Mouse (Mus musculus): ENCODE measurements at regions not wholly inside any gene's neighbourhood (a gene's known extent, or its start where the extent isn't known, plus 50 kb on each side); places are given as distances from the start of the nearest gene placed in this dataset.
A peak's percentile ranks its signal among the peaks of the same experiment; 100 is the strongest.

DNA sequence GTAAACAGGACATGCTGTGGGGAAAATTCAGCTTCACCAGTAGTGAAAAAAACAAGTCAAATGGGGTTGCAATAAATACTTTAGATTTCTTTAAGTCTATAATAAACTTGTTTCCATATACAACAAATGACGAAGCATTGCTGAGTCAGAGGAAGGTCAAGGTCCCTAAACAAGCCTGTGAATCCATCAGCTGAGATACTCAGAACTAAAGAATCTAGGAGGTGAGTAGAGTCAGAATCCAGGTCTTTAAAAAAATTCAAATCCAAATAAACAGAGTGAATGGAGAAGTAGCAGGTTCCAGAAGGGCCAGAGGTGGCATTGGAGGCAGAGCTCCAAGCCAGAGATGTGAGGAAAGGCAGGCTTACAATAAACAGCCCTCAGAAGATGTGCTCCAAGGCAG, 2301.1 kb upstream of the Gm7489 start:
- DNase-seq: no peak

- no peak for DNase-seq
Observed at GRCm38 (mm10) chr15:51586146-51586545, 2298.6 kb upstream of the Gm7489 start.

GRCm38 (mm10) chr15:51591406-51592068, 2293.2 kb upstream of the Gm7489 start:
- DNase-seq: no peak

DNA sequence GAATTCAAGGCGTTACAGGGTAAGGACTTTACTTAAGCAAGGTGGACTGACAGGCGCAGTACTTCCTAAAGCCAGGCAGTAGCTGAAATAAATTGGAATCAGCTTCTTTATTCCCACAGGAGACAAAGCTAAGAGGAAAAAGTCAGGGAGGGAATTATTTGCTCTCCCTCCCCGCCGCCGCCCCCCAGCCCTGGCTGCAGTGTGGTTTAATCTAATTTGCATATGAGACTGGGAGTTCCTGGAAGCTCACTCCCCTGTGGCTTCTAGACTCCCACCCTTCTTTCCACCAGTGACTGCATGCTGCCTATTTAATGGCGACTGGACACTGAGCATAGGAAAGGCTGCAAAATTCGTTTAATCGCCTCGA, 2292.7 kb upstream of the Gm7489 start:
- peak; percentile 55 for DNase-seq

GRCm38 (mm10) chr15:51592511-51593498, 2291.9 kb upstream of the Gm7489 start:
- peak; percentile 67 for DNase-seq

- DNase-seq: no peak
Observed at GRCm38 (mm10) chr15:51594060-51594459, 2290.6 kb upstream of the Gm7489 start.

DNA sequence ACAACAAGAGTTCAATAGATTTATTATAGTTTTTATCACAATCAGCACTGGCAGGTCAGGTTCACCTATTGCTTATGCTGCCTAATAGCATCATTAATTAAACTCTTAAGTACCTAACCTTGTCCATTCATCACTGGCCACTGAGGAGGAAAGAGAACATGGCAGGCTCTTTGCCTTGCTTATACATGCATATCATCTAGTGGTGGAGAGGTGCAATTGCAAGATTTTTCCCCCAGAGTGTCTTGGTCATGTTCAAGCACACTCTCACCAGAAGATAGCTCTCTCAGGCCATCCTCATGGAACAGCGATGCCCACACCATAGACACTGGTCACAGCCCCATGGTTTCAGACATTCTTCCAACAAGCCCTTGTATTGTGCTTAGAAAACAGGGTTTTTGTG, 2289.1 kb upstream of the Gm7489 start:
- DNase-seq: no peak

DNA sequence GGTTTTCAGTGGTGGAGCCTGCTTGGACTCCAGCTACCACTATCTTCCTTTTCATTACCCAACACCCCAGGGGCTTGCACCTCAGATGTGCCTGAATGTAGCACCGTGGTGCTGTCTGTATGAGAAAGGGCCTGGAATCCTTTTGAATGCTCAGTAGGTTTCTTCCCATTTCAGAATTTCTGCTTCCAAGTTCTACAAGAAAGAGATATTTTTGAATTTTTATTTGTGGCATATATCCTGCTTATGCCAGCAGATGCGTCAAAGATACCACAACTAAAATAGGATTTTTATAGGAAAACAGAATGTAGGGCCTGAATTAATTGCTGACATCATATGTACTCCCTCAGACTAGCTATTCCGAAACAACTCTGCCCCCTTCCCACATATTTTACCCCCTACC, 2286.9 kb upstream of the Gm7489 start:
- no peak for DNase-seq

- DNase-seq: no peak
Observed at GRCm38 (mm10) chr15:51601128-51601855, 2283.4 kb upstream of the Gm7489 start.

GRCm38 (mm10) chr15:51621455-51621854, 2263.3 kb upstream of the Gm7489 start:
- no peak for DNase-seq

DNA sequence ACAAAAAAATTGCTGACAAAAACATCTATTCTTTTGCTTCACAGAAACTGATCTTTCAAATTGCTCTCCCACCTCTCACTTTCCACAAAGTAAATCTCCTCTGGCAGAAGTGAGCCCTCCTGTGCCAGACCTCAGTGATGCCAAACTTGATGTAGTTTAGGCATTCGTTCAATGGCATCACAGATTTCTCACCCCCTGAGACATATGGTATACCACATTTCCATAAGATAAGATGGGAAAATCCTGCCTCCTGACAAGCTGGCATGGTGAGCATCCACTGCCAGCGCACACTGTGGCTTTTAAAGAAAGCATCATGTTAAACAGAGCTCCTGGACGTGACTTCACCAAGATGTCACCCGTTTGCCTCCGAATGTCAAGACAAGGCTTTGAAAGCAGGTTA, 2257.2 kb upstream of the Gm7489 start:
- DNase-seq: no peak

- no peak for DNase-seq
Observed at GRCm38 (mm10) chr15:51628518-51628917, 2256.2 kb upstream of the Gm7489 start.

DNA sequence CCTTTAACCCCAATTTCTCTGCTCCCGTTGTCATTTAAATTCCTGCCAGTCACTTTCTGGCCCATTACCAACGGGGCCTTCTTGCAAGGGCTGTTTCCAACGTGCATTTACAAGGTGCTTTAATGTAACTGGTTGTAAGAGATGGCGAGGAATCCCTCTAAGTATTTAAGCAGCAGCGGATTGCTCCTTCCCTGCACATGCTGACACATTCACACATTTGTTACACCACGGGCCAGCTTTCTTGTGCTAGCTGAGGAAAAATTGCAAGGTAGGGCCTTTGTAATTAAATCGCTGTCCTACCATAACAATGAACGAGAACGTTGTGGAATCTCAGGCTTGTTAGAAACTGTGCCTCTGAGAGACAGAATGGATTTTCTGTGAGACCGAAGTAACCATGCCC, 2252.8 kb upstream of the Gm7489 start:
- no peak for DNase-seq

DNA sequence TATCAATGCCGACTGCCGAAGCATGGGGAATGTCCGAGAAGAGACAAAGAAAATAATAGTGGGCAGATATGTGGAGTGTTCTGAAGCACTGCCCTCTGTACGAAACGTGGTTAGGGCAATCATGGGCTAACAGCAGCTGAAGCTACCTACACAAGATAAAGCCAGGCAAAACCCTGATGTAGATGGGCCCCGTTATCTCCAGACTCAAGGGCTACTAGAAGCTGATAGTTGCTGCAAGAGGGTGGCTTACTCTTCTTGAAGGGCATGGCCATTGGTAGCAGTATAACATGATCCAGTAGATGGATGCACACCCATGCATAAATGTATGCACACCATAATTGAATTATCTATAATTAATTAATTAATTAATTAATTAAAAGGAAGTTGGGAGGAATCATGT, 2251.6 kb upstream of the Gm7489 start:
- no peak for DNase-seq

- no peak for DNase-seq
Observed at GRCm38 (mm10) chr15:51634726-51635125, 2250.0 kb upstream of the Gm7489 start.

- DNase-seq: no peak
Observed at GRCm38 (mm10) chr15:51635129-51635920, 2249.4 kb upstream of the Gm7489 start.

- DNase-seq: no peak
Observed at GRCm38 (mm10) chr15:51637570-51637969, 2247.1 kb upstream of the Gm7489 start.

- no peak for DNase-seq
Observed at GRCm38 (mm10) chr15:51643772-51644311, 2240.9 kb upstream of the Gm7489 start.

GRCm38 (mm10) chr15:51646304-51646703, 2238.4 kb upstream of the Gm7489 start:
- DNase-seq: no peak

- no peak for DNase-seq
Observed at GRCm38 (mm10) chr15:51652497-51652896, 2232.2 kb upstream of the Gm7489 start.

GRCm38 (mm10) chr15:51657621-51658020, 2227.1 kb upstream of the Gm7489 start:
- DNase-seq: no peak

- no peak for DNase-seq
Observed at GRCm38 (mm10) chr15:51668340-51668739, 2216.4 kb upstream of the Gm7489 start.

All from gastrocnemius, postnatal 25 days (tissue).